ENCODE assay signal across 28 mouse cellular contexts in genomic region chr3:59145194-59145593, GRCm38 (mm10). TPM values are rescaled to one million over a fixed set of nuclear protein-coding genes. Genes with fewer than 3 reads are reported as not detected.
DNase-seq lines count a peak whose midpoint lies in the region; ATAC-seq lines count a peak whose summit lies in the region.
"Had no signal": no experiment of that assay in that cellular context is flagged by ENCODE, and none has a peak within 500 bp of the region (broad histone marks: within the 10 kb centered on the region; RNA-seq: fewer than 3 reads in every experiment).

No protein-coding gene starts in this region.

- no peaks in the 10 kb centered on the region for H3K36me3 ChIP-seq in heart, embryonic 16.5 days (ENCODE audit: control insufficient read depth, insufficient read depth)
- no peaks in the 10 kb centered on the region for H3K36me3 ChIP-seq in kidney, embryonic 15.5 days
- H3K36me3 ChIP-seq in limb, embryonic 13.5 days: no peaks in the 10 kb centered on the region
- no peaks in the 10 kb centered on the region for H3K36me3 ChIP-seq in limb, embryonic 10.5 days
- H3K36me3 ChIP-seq: embryonic facial prominence, embryonic 15.5 days; forebrain, embryonic 10.5 days; G1E; hindbrain, embryonic 10.5 days had no signal

- intact Hi-C loops in heart, postnatal 36 days (cut with DNase I): no loop called here
- intact Hi-C loops in heart, postnatal 10 days (cut with DNase I): no loop called here

- peaks cover 13% of the 10 kb centered on the region for H3K4me1 ChIP-seq in heart, embryonic 16.5 days (ENCODE audit: control insufficient read depth, insufficient read depth, low read length)
- no peaks in the 10 kb centered on the region for H3K4me1 ChIP-seq in kidney, embryonic 15.5 days
- no peaks in the 10 kb centered on the region for H3K4me1 ChIP-seq in limb, embryonic 13.5 days
- H3K4me1 ChIP-seq in limb, embryonic 10.5 days: peaks cover 4% of the 10 kb centered on the region; the same call in 1 of the 2 replicates
- H3K4me1 ChIP-seq: embryonic facial prominence, embryonic 15.5 days; hindbrain, embryonic 10.5 days had no signal

- H3K4me3 ChIP-seq in heart, embryonic 16.5 days (ENCODE audit: low read length): no peak overlapping the region
- no peak overlapping the region for H3K4me3 ChIP-seq in kidney, embryonic 15.5 days (replicated peaks)
- no peak overlapping the region for H3K4me3 ChIP-seq in limb, embryonic 13.5 days
- H3K4me3 ChIP-seq in limb, embryonic 10.5 days: no peak overlapping the region
- H3K4me3 ChIP-seq: embryonic facial prominence, embryonic 15.5 days; erythroblast, embryonic 14.5 days; forebrain, embryonic 10.5 days; gastrocnemius, adult 2 months; hindbrain, embryonic 10.5 days had no signal

- 0 out of 2 replicates have a peak, but pooled peaks have one; percentile 55 for ATAC-seq in heart, embryonic 16.5 days (replicated peaks; ENCODE audit: extremely low read depth, insufficient read depth, low FRiP score)
- peak; percentile 70; the same call in 1 of the 2 replicates for ATAC-seq in kidney, embryonic 15.5 days (replicated peaks; ENCODE audit: low FRiP score)
- peak; percentile 44; the same call in 1 of the 2 replicates for ATAC-seq in limb, embryonic 13.5 days (ENCODE audit: low FRiP score, low read depth)
- ATAC-seq: CD4-positive, CD25-positive, alpha-beta regulatory T cell, adult 4 months; forebrain, embryonic 14.5 days had no signal

- 53% methylated on average over 5 of the region's 5 CpGs for WGBS in heart, embryonic 16.5 days
- WGBS in kidney, embryonic 15.5 days: 34% methylated on average over 5 of the region's 5 CpGs
- 28% methylated on average over 5 of the region's 5 CpGs for WGBS in limb, embryonic 13.5 days
- WGBS in limb, embryonic 10.5 days: 79% methylated on average over 5 of the region's 5 CpGs

- H3K4me2 ChIP-seq in heart, embryonic 16.5 days (ENCODE audit: low read depth, low read length): no peak overlapping the region
- no peak overlapping the region for H3K4me2 ChIP-seq in kidney, embryonic 15.5 days
- H3K4me2 ChIP-seq in limb, embryonic 13.5 days (replicated peaks): no peak overlapping the region
- H3K4me2 ChIP-seq: embryonic facial prominence, embryonic 15.5 days; heart, embryonic 11.5 days; hindbrain, embryonic 14.5 days had no signal

- DNase-seq in heart, adult 11 months: peak; percentile 86
- no peak for DNase-seq in heart, postnatal 36 days
- DNase-seq in heart, postnatal 10 days: no peak
- DNase-seq in kidney, postnatal 4 days: no peak
- no peak for DNase-seq in limb, embryonic 10.5 days (ENCODE audit: low spot score)
- DNase-seq: adrenal gland, postnatal 10 days; B cell, adult 2 months; cerebellum, adult 11 months; cerebellum, adult 8-10 months; cerebellum, postnatal 14 days; embryo, embryonic 11 days; gastrocnemius, adult 2 months; gastrocnemius, postnatal 25 days had no signal

- no peak overlapping the region for H3K27ac ChIP-seq in heart, embryonic 16.5 days (ENCODE audit: low read length)
- no peak overlapping the region for H3K27ac ChIP-seq in kidney, embryonic 15.5 days
- no peak overlapping the region for H3K27ac ChIP-seq in limb, embryonic 13.5 days
- no peak overlapping the region for H3K27ac ChIP-seq in limb, embryonic 10.5 days
- H3K27ac ChIP-seq: embryonic facial prominence, embryonic 15.5 days; forebrain, embryonic 10.5 days; gastrocnemius, adult 2 months; hindbrain, embryonic 10.5 days; hindbrain, embryonic 14.5 days had no signal

- H3K9me3 ChIP-seq in heart, embryonic 16.5 days (replicated peaks; ENCODE audit: control insufficient read depth, low read length): no peaks in the 10 kb centered on the region
- no peaks in the 10 kb centered on the region for H3K9me3 ChIP-seq in kidney, embryonic 15.5 days (replicated peaks)
- no peaks in the 10 kb centered on the region for H3K9me3 ChIP-seq in limb, embryonic 13.5 days
- H3K9me3 ChIP-seq in limb, embryonic 10.5 days (replicated peaks): no peaks in the 10 kb centered on the region
- H3K9me3 ChIP-seq: embryonic facial prominence, embryonic 15.5 days; forebrain, embryonic 10.5 days; G1E; hindbrain, embryonic 10.5 days had no signal

- no peaks in the 10 kb centered on the region for H3K27me3 ChIP-seq in heart, embryonic 16.5 days (ENCODE audit: control insufficient read depth, insufficient read depth, low read length)
- no peaks in the 10 kb centered on the region for H3K27me3 ChIP-seq in kidney, embryonic 15.5 days
- no peaks in the 10 kb centered on the region for H3K27me3 ChIP-seq in limb, embryonic 13.5 days
- no peaks in the 10 kb centered on the region for H3K27me3 ChIP-seq in limb, embryonic 10.5 days (ENCODE audit: low read depth, poor library complexity, severe bottlenecking)
- H3K27me3 ChIP-seq: embryonic facial prominence, embryonic 15.5 days had no signal

- H3K9ac ChIP-seq in heart, embryonic 16.5 days (ENCODE audit: low read length): no peak overlapping the region
- H3K9ac ChIP-seq in kidney, embryonic 15.5 days: no peak overlapping the region
- H3K9ac ChIP-seq in limb, embryonic 13.5 days: no peak overlapping the region
- H3K9ac ChIP-seq: embryonic facial prominence, embryonic 15.5 days; hindbrain, embryonic 14.5 days had no signal

RNA-seq across cellular contexts. Expression of gene P2ry14, which starts 8.2 kb away (rescaled TPM):
- 1 to 10 TPM; 5.0 to 5.8 TPM for total RNA-seq in heart, postnatal 36 days (2021)
- polyA plus RNA-seq in heart, embryonic 16.5 days (2015; fragmentation: Nextera tagmentation; extraction: Ambion mirVana): 2.8 and 4.0 TPM in 2 replicates
- total RNA-seq in heart, postnatal 10 days (2021): 1 to 10 TPM; 6.0 to 6.7 TPM
- polyA plus RNA-seq in kidney, embryonic 15.5 days (2015; fragmentation: Nextera tagmentation; extraction: Ambion mirVana): 2.3 and 3.0 TPM in 2 replicates
- polyA plus RNA-seq in limb, embryonic 13.5 days (2015; fragmentation: Nextera tagmentation; extraction: Ambion mirVana): 1.6 and 3.1 TPM in 2 replicates
- 0.70 and 0.89 TPM in 2 replicates for polyA plus RNA-seq in limb, embryonic 10.5 days (2016; fragmentation: Nextera tagmentation; extraction: Ambion mirVana)
- polyA plus RNA-seq: erythroblast, embryonic 14.5 days; G1E had no signal

RNA-seq across cellular contexts. Expression of gene Gpr171, which starts 43.6 kb away (rescaled TPM):
- total RNA-seq in heart, postnatal 36 days (2021): under 1 TPM in 1 of 2 experiments, not detected in 1; 0.11 TPM
- polyA plus RNA-seq in heart, embryonic 16.5 days (2015; fragmentation: Nextera tagmentation; extraction: Ambion mirVana): 1.5 and 3.5 TPM in 2 replicates
- total RNA-seq in heart, postnatal 10 days (2021): not detected
- 1.0 and 1.5 TPM in 2 replicates for polyA plus RNA-seq in kidney, embryonic 15.5 days (2015; fragmentation: Nextera tagmentation; extraction: Ambion mirVana)
- polyA plus RNA-seq in limb, embryonic 13.5 days (2015; fragmentation: Nextera tagmentation; extraction: Ambion mirVana): 1.2 and 1.5 TPM in 2 replicates
- 0.38 and 0.53 TPM in 2 replicates for polyA plus RNA-seq in limb, embryonic 10.5 days (2016; fragmentation: Nextera tagmentation; extraction: Ambion mirVana)
- total RNA-seq: gastrocnemius, adult 2 months; gastrocnemius, postnatal 25 days had no signal
- polyA plus RNA-seq: brain, embryonic 14.5 days; erythroblast, embryonic 14.5 days; G1E had no signal

RNA-seq across cellular contexts. Expression of gene Gpr87, which starts 49.7 kb away (rescaled TPM):
- not detected for total RNA-seq in heart, postnatal 36 days (2021)
- 0.36 and 1.1 TPM in 2 replicates for polyA plus RNA-seq in heart, embryonic 16.5 days (2015; fragmentation: Nextera tagmentation; extraction: Ambion mirVana)
- not detected for total RNA-seq in heart, postnatal 10 days (2021)
- polyA plus RNA-seq in kidney, embryonic 15.5 days (2015; fragmentation: Nextera tagmentation; extraction: Ambion mirVana): 0.31 TPM in 1 of 2 replicates, not detected in the other
- polyA plus RNA-seq in limb, embryonic 13.5 days (2015; fragmentation: Nextera tagmentation; extraction: Ambion mirVana): 1.6 and 2.0 TPM in 2 replicates
- 0.33 and 0.84 TPM in 2 replicates for polyA plus RNA-seq in limb, embryonic 10.5 days (2016; fragmentation: Nextera tagmentation; extraction: Ambion mirVana)
- total RNA-seq: adrenal gland, postnatal 10 days; adrenal gland, postnatal 4 days; gastrocnemius, adult 2 months; gastrocnemius, postnatal 25 days; granulocyte monocyte progenitor cell, adult 5-6 weeks had no signal
- polyA plus RNA-seq: CD4-positive, CD25-positive, alpha-beta regulatory T cell, adult 4 months; erythroblast, embryonic 14.5 days; forebrain, embryonic 14.5 days; G1E; heart, embryonic 11.5 days; hindbrain, embryonic 14.5 days had no signal
